Mouse (Mus musculus) stomach, postnatal 0 days (tissue): ENCODE data around the gene Atp8a2.

Source experiments
- CTCF ChIP-seq: IDR thresholded peaks from 2 replicates; pipeline ENCODE4 v1.5.1; 2016; ENCODE audit warnings: antibody characterized with exemption, low read depth, mild to moderate bottlenecking, moderate library complexity
- EP300 ChIP-seq: optimal IDR thresholded peaks from 2 replicates; pipeline ENCODE3; 2016; ENCODE audit warnings: antibody characterized with exemption

- TF ChIP-seq CTCF (no peak), EP300 (no peak)
These were observed 580.2 kb downstream of the Atp8a2 start for GRCm38 (mm10) chr14:59616802-59617201.
